Comparison of ENCODE assay signal across 11 mouse cellular contexts in the genomic region with DNA sequence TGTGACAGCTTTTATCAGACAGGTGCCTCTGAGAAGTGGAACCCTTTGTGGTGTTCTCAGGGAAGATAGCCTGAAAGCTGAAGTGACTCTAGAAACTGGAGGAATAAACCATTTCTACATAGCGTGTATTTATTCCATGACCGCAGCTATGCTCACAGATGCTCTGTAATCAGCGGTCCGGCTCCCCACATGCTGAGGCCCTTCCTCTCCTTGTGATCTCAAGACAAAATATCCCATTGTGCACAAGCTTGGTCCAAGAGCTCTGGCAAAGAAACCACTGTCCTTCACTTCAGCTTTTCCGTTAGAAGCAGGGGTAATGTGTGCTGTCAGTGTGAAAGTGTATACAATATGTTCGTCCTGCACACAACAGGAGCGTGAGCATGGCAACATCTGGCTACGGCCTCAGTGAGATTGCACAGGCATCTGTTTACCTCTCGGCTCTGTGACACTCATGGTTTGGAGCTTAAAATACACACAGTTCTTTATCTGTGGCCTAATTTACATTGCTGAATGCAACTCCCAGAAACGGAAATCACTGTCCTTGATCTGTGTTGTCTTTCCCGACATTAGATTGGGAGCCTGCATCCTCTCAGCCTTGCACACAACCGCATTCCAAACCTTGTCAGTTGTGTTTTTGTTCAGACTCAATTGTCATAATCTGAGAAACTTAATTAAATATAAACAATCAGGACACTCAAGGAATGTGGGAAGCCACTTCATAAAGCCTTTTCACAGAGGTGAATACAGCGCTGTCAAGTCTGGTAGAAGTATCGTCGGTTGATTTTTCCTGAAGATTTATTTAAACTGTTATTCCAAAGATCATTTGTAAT.
DNase-seq lines count a peak whose midpoint lies in the region; ATAC-seq and TF ChIP-seq lines count a peak whose summit lies in the region.
"Had no signal": no experiment of that assay in that cellular context is flagged by ENCODE, and none has a peak within 500 bp of the region (broad histone marks: within the 10 kb centered on the region; RNA-seq: fewer than 3 reads in every experiment).

No protein-coding gene starts in this region.

- H3K9ac ChIP-seq in intestine, embryonic 14.5 days (ENCODE audit: low read length) = no peak overlapping the region
- H3K9ac ChIP-seq in intestine, postnatal 0 days (ENCODE audit: low read depth, low read length) = no peak overlapping the region
- H3K9ac ChIP-seq in heart, embryonic 16.5 days (ENCODE audit: low read length) = 0 out of 2 replicates have a peak overlapping the region, but pooled peaks have one; percentile 13

- H3K9me3 ChIP-seq in intestine, embryonic 14.5 days (ENCODE audit: control insufficient read depth, low read length) = no peaks in the 10 kb centered on the region
- no peaks in the 10 kb centered on the region for H3K9me3 ChIP-seq in intestine, postnatal 0 days (ENCODE audit: control insufficient read depth)
- no peaks in the 10 kb centered on the region for H3K9me3 ChIP-seq in heart, embryonic 16.5 days (replicated peaks; ENCODE audit: control insufficient read depth, low read length)

- TF ChIP-seq CTCF in intestine, postnatal 0 days (IDR thresholded peaks at IDR 0.05; ENCODE audit: low read depth) = no peak

- H3K4me1 ChIP-seq in intestine, embryonic 14.5 days (replicated peaks; ENCODE audit: control insufficient read depth, insufficient read depth, low read length) = peaks cover 23% of the 10 kb centered on the region
- H3K4me1 ChIP-seq in intestine, postnatal 0 days (replicated peaks; ENCODE audit: control insufficient read depth, insufficient read depth, low read length) = no peaks in the 10 kb centered on the region; the same call in 1 of the 2 replicates
- peaks cover 22% of the 10 kb centered on the region for H3K4me1 ChIP-seq in heart, embryonic 16.5 days (ENCODE audit: control insufficient read depth, insufficient read depth, low read length)

- ATAC-seq in intestine, embryonic 14.5 days (replicated peaks; ENCODE audit: low FRiP score, low TSS enrichment, low read depth) = no peak
- no peak for ATAC-seq in intestine, postnatal 0 days
- peak; percentile 41; the same call in 1 of the 2 replicates for ATAC-seq in heart, embryonic 16.5 days (replicated peaks; ENCODE audit: extremely low read depth, insufficient read depth, low FRiP score)

- H3K36me3 ChIP-seq in intestine, embryonic 14.5 days (ENCODE audit: control insufficient read depth, insufficient read depth, low read length) = no peaks in the 10 kb centered on the region
- H3K36me3 ChIP-seq in intestine, postnatal 0 days (ENCODE audit: control insufficient read depth, insufficient read depth) = no peaks in the 10 kb centered on the region; the same call in 1 of the 2 replicates
- H3K36me3 ChIP-seq in heart, embryonic 16.5 days (ENCODE audit: control insufficient read depth, insufficient read depth) = no peaks in the 10 kb centered on the region

- WGBS in intestine, embryonic 14.5 days = 29% methylated on average over 15 of the region's 15 CpGs
- WGBS in intestine, postnatal 0 days = 58% methylated on average over 15 of the region's 15 CpGs
- WGBS in heart, embryonic 16.5 days = 32% methylated on average over 15 of the region's 15 CpGs

- peak overlapping the region; percentile 51; the same call in 1 of the 2 replicates for H3K27ac ChIP-seq in intestine, embryonic 14.5 days (ENCODE audit: low read depth)
- H3K27ac ChIP-seq in intestine, postnatal 0 days (ENCODE audit: low read depth, low read length) = no peak overlapping the region
- H3K27ac ChIP-seq in heart, embryonic 16.5 days (ENCODE audit: low read length) = peak overlapping the region; percentile 38

- H3K27me3 ChIP-seq in intestine, embryonic 14.5 days (replicated peaks; ENCODE audit: control insufficient read depth, insufficient read depth, low read length) = no peaks in the 10 kb centered on the region
- H3K27me3 ChIP-seq in intestine, postnatal 0 days (replicated peaks; ENCODE audit: control insufficient read depth, insufficient read depth, low read length) = no peaks in the 10 kb centered on the region
- no peaks in the 10 kb centered on the region for H3K27me3 ChIP-seq in heart, embryonic 16.5 days (ENCODE audit: control insufficient read depth, insufficient read depth, low read length)

- no peak overlapping the region for H3K4me3 ChIP-seq in intestine, embryonic 14.5 days (ENCODE audit: low read depth, low read length)
- H3K4me3 ChIP-seq in intestine, postnatal 0 days (ENCODE audit: low read depth, low read length) = no peak overlapping the region
- H3K4me3 ChIP-seq in heart, embryonic 16.5 days (ENCODE audit: low read length) = no peak overlapping the region

- no peak overlapping the region for H3K4me2 ChIP-seq in intestine, embryonic 14.5 days (ENCODE audit: low read length)
- no peak overlapping the region for H3K4me2 ChIP-seq in intestine, postnatal 0 days (replicated peaks; ENCODE audit: low read depth)
- peak overlapping the region; percentile 22; the same call in 1 of the 2 replicates for H3K4me2 ChIP-seq in heart, embryonic 16.5 days (ENCODE audit: low read depth, low read length)

- DNase-seq in intestine, embryonic 14.5 days (ENCODE audit: low spot score) = no peak
- peak; percentile 14 for DNase-seq in brain, adult 2 months (ENCODE audit: low read depth, low spot score)
- peak; percentile 22 for DNase-seq in lung, postnatal 36 days
- no peak for DNase-seq in layer of hippocampus, adult 8-10 months (ENCODE audit: low spot score in 2 of 2)
- DNase-seq in gastrocnemius, adult 8-10 months (ENCODE audit: low spot score in 2 of 2) = no peak
- no peak for DNase-seq in thymus, postnatal 4 days
- DNase-seq: layer of hippocampus, postnatal 36 days; right cerebral cortex, adult 18-20 months; thymus, postnatal 25 days had no signal

Comparison
In these comparisons a context has a peak if more than half of its experiments do, and no peak if none do; other contexts are left out.
1. DNase-seq: peak in brain, adult 2 months (single experiment) and lung, postnatal 36 days (single experiment); none in intestine, embryonic 14.5 days (single experiment), layer of hippocampus, adult 8-10 months (0 of 2), gastrocnemius, adult 8-10 months (0 of 2) and thymus, postnatal 4 days (single experiment).